ENCODE assay signal across 8 mouse cellular contexts in the genomic region with DNA sequence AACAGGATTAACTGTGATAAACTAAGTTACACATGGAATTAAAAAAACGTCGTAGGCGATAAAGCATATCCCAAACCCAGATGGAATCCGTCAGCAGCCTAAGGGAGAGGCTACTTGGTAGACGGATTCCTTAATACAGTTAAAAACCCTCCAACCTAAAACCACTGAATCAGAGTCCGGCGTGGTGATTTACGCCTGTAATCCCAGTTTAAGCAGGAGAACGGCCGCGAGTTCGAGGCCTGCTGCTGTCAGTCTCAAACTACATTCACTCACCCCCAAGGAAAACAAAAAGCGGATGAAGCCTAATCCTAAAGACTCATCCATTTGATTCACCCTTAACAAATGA. TPM values are rescaled to one million over a fixed set of nuclear protein-coding genes. Genes with fewer than 3 reads are reported as not detected.
DNase-seq lines count a peak whose midpoint lies in the region; ATAC-seq and TF ChIP-seq lines count a peak whose summit lies in the region.

No protein-coding gene starts in this region.

- no peak for TF ChIP-seq POLR2A in testis, adult 2 months (IDR thresholded peaks at IDR 0.05; ENCODE audit: control insufficient read depth, low read depth, low read length)
- no peak for TF ChIP-seq POLR2A in cortical plate, adult 2 months (IDR thresholded peaks at IDR 0.05; ENCODE audit: extremely low read depth, insufficient read depth, low read length)

- no peak for DNase-seq in testis, postnatal 14 days (ENCODE audit: low spot score)
- DNase-seq in kidney, postnatal 4 days, result peak; percentile 43 to 64
- DNase-seq in yolk sac, embryonic 10.5 days (ENCODE audit: low spot score), result no peak
- no peak for DNase-seq in urinary bladder, adult 18-20 months (ENCODE audit: low spot score in 2 of 2)

- H3K4me1 ChIP-seq in testis, adult 2 months (ENCODE audit: control insufficient read depth, insufficient read depth, low read length), result peaks cover 3% of the 10 kb centered on the region
- H3K4me1 ChIP-seq in cortical plate, adult 2 months (ENCODE audit: control insufficient read depth, insufficient read depth, low read length), result no peaks in the 10 kb centered on the region
- peaks cover 4% of the 10 kb centered on the region; the same call in 1 of the 2 replicates for H3K4me1 ChIP-seq in heart, embryonic 16.5 days (ENCODE audit: control insufficient read depth, insufficient read depth, low read length)
- H3K4me1 ChIP-seq in midbrain, embryonic 13.5 days (replicated peaks), result peaks cover 6% of the 10 kb centered on the region; the same call in 1 of the 2 replicates

- TF ChIP-seq CTCF in testis, adult 2 months (IDR thresholded peaks at IDR 0.05; ENCODE audit: control insufficient read depth, insufficient read depth, insufficient replicate concordance, low read depth, low read length), result no peak
- no peak for TF ChIP-seq CTCF in cortical plate, adult 2 months (IDR thresholded peaks at IDR 0.05; ENCODE audit: extremely low read depth, insufficient read depth, low read length)

- no peaks in the 10 kb centered on the region for H3K27me3 ChIP-seq in testis, adult 2 months (ENCODE audit: control insufficient read depth, insufficient read depth, low read length)
- 0 out of 2 replicates have a peak, but pooled peaks cover 3% of the 10 kb centered on the region for H3K27me3 ChIP-seq in heart, embryonic 16.5 days (ENCODE audit: control insufficient read depth, insufficient read depth, low read length)
- peaks cover 9% of the 10 kb centered on the region; the same call in 1 of the 2 replicates for H3K27me3 ChIP-seq in midbrain, embryonic 13.5 days

- H3K27ac ChIP-seq in testis, adult 2 months (ENCODE audit: control insufficient read depth, insufficient read depth, low read depth, low read length), result no peak overlapping the region
- peak overlapping the region; percentile 74; the same call in 1 of the 2 replicates for H3K27ac ChIP-seq in cortical plate, adult 2 months (ENCODE audit: insufficient read depth, low read length)
- H3K27ac ChIP-seq in heart, embryonic 16.5 days (ENCODE audit: low read length), result peak overlapping the region; percentile 40; the same call in 1 of the 2 replicates
- H3K27ac ChIP-seq in midbrain, embryonic 13.5 days, result no peak overlapping the region

- H3K36me3 ChIP-seq in testis, adult 2 months (ENCODE audit: control insufficient read depth, insufficient read depth, low read length), result no peaks in the 10 kb centered on the region
- H3K36me3 ChIP-seq in heart, embryonic 16.5 days (ENCODE audit: control insufficient read depth, insufficient read depth), result no peaks in the 10 kb centered on the region
- no peaks in the 10 kb centered on the region for H3K36me3 ChIP-seq in midbrain, embryonic 13.5 days

- WGBS in heart, embryonic 16.5 days, result 5% methylated on average over 13 of the region's 13 CpGs
- 4% methylated on average over 13 of the region's 13 CpGs for WGBS in midbrain, embryonic 13.5 days

- H3K4me2 ChIP-seq in heart, embryonic 16.5 days (ENCODE audit: low read depth, low read length), result peak overlapping the region; percentile 68
- H3K4me2 ChIP-seq in midbrain, embryonic 13.5 days (replicated peaks), result peak overlapping the region; percentile 64

- no peaks in the 10 kb centered on the region for H3K9me3 ChIP-seq in heart, embryonic 16.5 days (replicated peaks; ENCODE audit: control insufficient read depth, low read length)
- H3K9me3 ChIP-seq in midbrain, embryonic 13.5 days, result no peaks in the 10 kb centered on the region

- ATAC-seq in heart, embryonic 16.5 days (replicated peaks; ENCODE audit: extremely low read depth, insufficient read depth, low FRiP score), result no peak
- no peak; the same call in 1 of the 2 replicates for ATAC-seq in midbrain, embryonic 13.5 days

- peak overlapping the region; percentile 82 for H3K9ac ChIP-seq in heart, embryonic 16.5 days (ENCODE audit: low read length)
- H3K9ac ChIP-seq in midbrain, embryonic 13.5 days (replicated peaks), result peak overlapping the region; percentile 64; the same call in 1 of the 2 replicates

- H3K4me3 ChIP-seq in testis, adult 2 months (ENCODE audit: control insufficient read depth, low read depth, low read length), result peak overlapping the region; percentile 39
- H3K4me3 ChIP-seq in cortical plate, adult 2 months (ENCODE audit: insufficient read depth, low read length), result peak overlapping the region; percentile 82
- peak overlapping the region; percentile 66 for H3K4me3 ChIP-seq in heart, embryonic 16.5 days (ENCODE audit: low read length)
- H3K4me3 ChIP-seq in midbrain, embryonic 13.5 days (replicated peaks), result peak overlapping the region; percentile 45

RNA-seq across cellular contexts. Expression of gene Zcchc13, which starts 7.5 kb away (rescaled TPM):
- polyA plus RNA-seq in testis, adult 2 months (2012; rRNA removed), result 72.1 and 83.8 TPM in 2 replicates
- polyA plus RNA-seq in cortical plate, adult 2 months (2012; rRNA removed), result 0.19 and 0.21 TPM in 2 replicates
- polyA plus RNA-seq in heart, embryonic 16.5 days (2015; fragmentation: Nextera tagmentation; extraction: Ambion mirVana), result not detected in 2 replicates
- not detected in 2 replicates for polyA plus RNA-seq in midbrain, embryonic 13.5 days (2015; fragmentation: Nextera tagmentation; extraction: Ambion mirVana)

Comparison
In these comparisons a context has a peak if more than half of its experiments do, and no peak if none do; other contexts are left out.
1. H3K27ac ChIP-seq: peak in cortical plate, adult 2 months (single experiment) and heart, embryonic 16.5 days (single experiment); none in testis, adult 2 months (single experiment) and midbrain, embryonic 13.5 days (single experiment).
2. DNase-seq: peak in kidney, postnatal 4 days (2 of 2); none in testis, postnatal 14 days (single experiment), yolk sac, embryonic 10.5 days (single experiment) and urinary bladder, adult 18-20 months (0 of 2).
3. RNA of gene Zcchc13, which starts 7.5 kb away (polyA plus RNA-seq): 72.1 to 83.8 TPM in testis, adult 2 months; 0.19 to 0.21 TPM in cortical plate, adult 2 months, not detected in heart, embryonic 16.5 days and not detected in midbrain, embryonic 13.5 days; every median in the first group is over 10 times any median in the second.
4. Peak in every context shown above with its lines, with median percentiles within 50 percentile points of each other: H3K4me3 ChIP-seq.